Mouse (Mus musculus) cerebellum, adult 2 months (tissue): Measurements from ENCODE around the gene Chrna9.

Experiments
- CTCF ChIP-seq: fragments of 200-500 bp; IDR thresholded peaks from 2 replicates; pipeline ENCODE4 v1.5.1; 2011; ENCODE audit warnings: low read depth, mild to moderate bottlenecking, control low read depth, low read length, moderate library complexity, borderline replicate concordance; ENCODE audit not compliant: insufficient read depth
- POLR2A ChIP-seq: fragments of 200-500 bp; IDR thresholded peaks from 2 replicates; pipeline ENCODE4 v1.6.1; 2011; ENCODE audit warnings: low read length, control low read depth, borderline replicate concordance; ENCODE audit not compliant: insufficient read depth

- TF ChIP-seq CTCF (no peak), POLR2A (no peak)
Measured at GRCm38 (mm10) chr5:65895121-65895692, 39.5 kb upstream of the Chrna9 start.
